ENCODE assay signal across 24 mouse cellular contexts in the genomic region with DNA sequence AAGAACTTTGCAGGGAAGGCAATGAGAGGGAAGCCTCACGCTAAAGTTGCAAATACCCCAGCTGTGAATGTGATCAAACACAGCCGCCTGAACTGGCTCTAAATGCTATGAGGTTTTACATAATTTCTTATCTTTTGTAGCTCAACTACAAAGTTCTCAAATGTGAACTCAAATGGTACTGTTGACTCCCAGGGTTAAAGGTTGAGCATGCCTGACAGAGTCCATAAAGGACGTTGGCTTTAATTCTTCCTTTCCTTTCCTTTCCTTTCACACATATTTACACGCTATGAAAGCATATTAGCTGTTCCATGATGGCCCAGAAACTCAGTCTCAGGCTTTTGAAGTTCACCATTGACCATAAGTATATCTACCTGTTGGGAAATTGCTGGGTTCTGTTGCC.
"Had no signal": no experiment of that assay in that cellular context is flagged by ENCODE, and none has a peak within 500 bp of the region (broad histone marks: within the 10 kb centered on the region; RNA-seq: fewer than 3 reads in every experiment).

No protein-coding gene starts in this region.

- H3K4me3 ChIP-seq: heart, adult 2 months; heart, embryonic 13.5 days; heart, embryonic 15.5 days; hindbrain, embryonic 13.5 days; hindbrain, embryonic 15.5 days; intestine, embryonic 15.5 days; layer of hippocampus, adult 2 months; left cerebral cortex, adult 2 months; limb, embryonic 10.5 days; limb, embryonic 12.5 days had no signal

- H3K4me2 ChIP-seq: heart, embryonic 11.5 days; heart, embryonic 13.5 days; heart, embryonic 15.5 days; hindbrain, embryonic 13.5 days; hindbrain, embryonic 15.5 days; intestine, embryonic 15.5 days; limb, embryonic 12.5 days had no signal

- H3K27ac ChIP-seq: heart, adult 2 months; heart, embryonic 13.5 days; heart, embryonic 15.5 days; hindbrain, embryonic 13.5 days; hindbrain, embryonic 15.5 days; intestine, embryonic 15.5 days; layer of hippocampus, adult 2 months; left cerebral cortex, adult 2 months; limb, embryonic 10.5 days; limb, embryonic 12.5 days had no signal

- H3K36me3 ChIP-seq: heart, embryonic 13.5 days; heart, embryonic 15.5 days; hindbrain, embryonic 13.5 days; hindbrain, embryonic 15.5 days; intestine, embryonic 15.5 days; limb, embryonic 10.5 days; limb, embryonic 12.5 days had no signal

- H3K27me3 ChIP-seq: heart, embryonic 13.5 days; heart, embryonic 15.5 days; hindbrain, embryonic 13.5 days; hindbrain, embryonic 15.5 days; intestine, embryonic 15.5 days; limb, embryonic 12.5 days had no signal

- ATAC-seq: inflammation-experienced regulatory T-cells, adult 6 months; intestine, embryonic 15.5 days; intestine, postnatal 0 days had no signal

- DNase-seq: gastrocnemius, postnatal 14 days; gastrocnemius, postnatal 36 days; heart, adult 11 months; heart, adult 2 months; heart, postnatal 14 days; heart, postnatal 36 days; kidney, adult 18-20 months; kidney, adult 8-10 months; kidney, postnatal 10 days; kidney, postnatal 25 days; kidney, postnatal 4 days; liver had no signal

- H3K4me1 ChIP-seq: hindbrain, embryonic 13.5 days; hindbrain, embryonic 15.5 days; intestine, embryonic 15.5 days; limb, embryonic 12.5 days had no signal

- H3K9me3 ChIP-seq: heart, embryonic 15.5 days; hindbrain, embryonic 13.5 days; hindbrain, embryonic 15.5 days; intestine, embryonic 15.5 days; limb, embryonic 10.5 days; limb, embryonic 12.5 days had no signal

- H3K9ac ChIP-seq: heart, embryonic 13.5 days; heart, embryonic 15.5 days; hindbrain, embryonic 13.5 days; hindbrain, embryonic 15.5 days; intestine, embryonic 15.5 days; limb, embryonic 12.5 days had no signal
